Mouse (Mus musculus): ENCODE measurements around the gene Ptprs.
A peak's percentile ranks its signal among the peaks of the same experiment; 100 is the strongest.

The Ptprs gene

DNA sequence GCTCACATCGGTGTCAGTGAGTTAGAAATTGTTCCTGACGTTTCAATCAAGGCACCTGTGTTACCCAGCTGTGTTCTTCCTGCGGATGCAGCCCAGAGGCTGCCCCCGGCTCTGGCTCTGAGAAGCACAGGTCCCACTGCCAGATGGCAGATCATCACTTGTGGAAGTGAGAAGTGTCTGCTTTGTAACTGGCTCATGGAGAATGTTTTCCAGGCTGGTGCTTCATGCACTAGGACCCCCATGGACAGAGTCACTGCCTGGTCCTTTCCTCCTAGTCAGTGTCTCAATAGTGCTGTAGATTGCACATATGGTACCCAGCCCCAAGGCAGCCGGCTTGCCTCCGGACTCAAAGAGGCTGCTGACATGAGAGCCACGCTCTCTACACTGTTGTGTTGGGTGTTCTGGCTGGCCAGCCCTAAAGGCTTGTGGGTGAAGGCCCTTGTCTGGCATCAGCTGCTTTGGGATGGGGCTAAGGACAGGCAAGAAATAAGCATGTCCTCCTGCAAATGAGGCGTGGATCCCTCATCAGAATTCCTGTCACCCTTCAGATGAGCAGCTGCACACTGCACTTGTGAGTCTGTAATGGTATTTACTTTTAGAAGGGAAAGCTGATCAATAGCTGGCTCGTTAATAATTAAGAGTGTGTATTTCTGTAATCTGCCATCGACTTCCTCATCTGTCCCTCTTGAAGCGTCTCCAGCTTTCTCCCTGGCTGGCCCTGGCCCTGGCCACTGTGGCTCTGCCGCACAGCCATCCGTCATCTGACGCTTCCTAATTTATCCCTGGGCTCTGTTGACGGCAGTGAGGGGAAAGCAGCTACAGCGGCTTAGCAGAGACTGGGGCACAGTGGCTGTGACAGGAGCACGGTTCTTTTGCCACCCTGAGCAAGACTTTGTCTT lies 102.9 kb downstream of the Ptprs start:
- Histone ChIP-seq H3K4me3 (replicated peaks; ENCODE audit: low read length) (no peak overlapping the region), H3K27me3 (ENCODE audit: insufficient read depth, low read length) (no peaks in the 10 kb centered on the region), H3K4me1 (replicated peaks; ENCODE audit: low read depth, low read length) (peaks cover 12% of the 10 kb centered on the region), H3K36me3 (ENCODE audit: insufficient read depth, low read length) (peaks cover 100% of the 10 kb centered on the region), H3K9me3 (ENCODE audit: low read length) (no peaks in the 10 kb centered on the region)
- no peak for TF ChIP-seq CTCF (conservative IDR thresholded peaks at IDR 0.05; ENCODE audit: low read length)
- TF ChIP-seq POU5F1 (IDR thresholded peaks at IDR 0.05; ENCODE audit: borderline replicate concordance, low read length) = no peak
- TF ChIP-seq NANOG (IDR thresholded peaks at IDR 0.05; ENCODE audit: borderline replicate concordance, low read length) = no peak

GRCm38 (mm10) chr17:56372109-56372508 lies 104.2 kb downstream of the Ptprs start:
- Histone ChIP-seq H3K36me3 (ENCODE audit: insufficient read depth, low read length) (peaks cover 100% of the 10 kb centered on the region), H3K4me1 (replicated peaks; ENCODE audit: low read depth, low read length) (peaks cover 12% of the 10 kb centered on the region), H3K27me3 (ENCODE audit: insufficient read depth, low read length) (no peaks in the 10 kb centered on the region), H3K9me3 (ENCODE audit: low read length) (no peaks in the 10 kb centered on the region), H3K4me3 (replicated peaks; ENCODE audit: low read length) (no peak overlapping the region)
- no peak for TF ChIP-seq NANOG (IDR thresholded peaks at IDR 0.05; ENCODE audit: borderline replicate concordance, low read length)
- TF ChIP-seq CTCF (conservative IDR thresholded peaks at IDR 0.05; ENCODE audit: low read length) = 0 out of 2 replicates have a peak, but pooled peaks have one; percentile 13
- TF ChIP-seq POU5F1 (IDR thresholded peaks at IDR 0.05; ENCODE audit: borderline replicate concordance, low read length) = no peak

GRCm38 (mm10) chr17:56371029-56371660 lies 105.1 kb downstream of the Ptprs start:
- H3K9me3 ChIP-seq (ENCODE audit: low read length) = no peaks in the 10 kb centered on the region

GRCm38 (mm10) chr17:56370090-56370489 lies 106.2 kb downstream of the Ptprs start:
- H3K9me3 ChIP-seq (ENCODE audit: low read length) = no peaks in the 10 kb centered on the region
- no peak for TF ChIP-seq NANOG (IDR thresholded peaks at IDR 0.05; ENCODE audit: borderline replicate concordance, low read length)
- TF ChIP-seq POU5F1 (IDR thresholded peaks at IDR 0.05; ENCODE audit: borderline replicate concordance, low read length) = no peak
- no peak for TF ChIP-seq CTCF (conservative IDR thresholded peaks at IDR 0.05; ENCODE audit: low read length)
- peaks cover 12% of the 10 kb centered on the region for H3K4me1 ChIP-seq (replicated peaks; ENCODE audit: low read depth, low read length)
- peaks cover 99% of the 10 kb centered on the region for H3K36me3 ChIP-seq (ENCODE audit: insufficient read depth, low read length)
- no peak overlapping the region for H3K4me3 ChIP-seq (replicated peaks; ENCODE audit: low read length)
- H3K27me3 ChIP-seq (ENCODE audit: insufficient read depth, low read length) = no peaks in the 10 kb centered on the region

More at GRCm38 (mm10) chr17:56371029-56371660, 105.1 kb downstream of the Ptprs start:
- TF ChIP-seq POU5F1 (IDR thresholded peaks at IDR 0.05; ENCODE audit: borderline replicate concordance, low read length) (no peak), CTCF (conservative IDR thresholded peaks at IDR 0.05; ENCODE audit: low read length) (no peak), NANOG (IDR thresholded peaks at IDR 0.05; ENCODE audit: borderline replicate concordance, low read length) (no peak)
- Histone ChIP-seq H3K4me1 (replicated peaks; ENCODE audit: low read depth, low read length) (peaks cover 12% of the 10 kb centered on the region), H3K27me3 (ENCODE audit: insufficient read depth, low read length) (no peaks in the 10 kb centered on the region), H3K36me3 (ENCODE audit: insufficient read depth, low read length) (peaks cover 99% of the 10 kb centered on the region), H3K4me3 (replicated peaks; ENCODE audit: low read length) (no peak overlapping the region)

DNA sequence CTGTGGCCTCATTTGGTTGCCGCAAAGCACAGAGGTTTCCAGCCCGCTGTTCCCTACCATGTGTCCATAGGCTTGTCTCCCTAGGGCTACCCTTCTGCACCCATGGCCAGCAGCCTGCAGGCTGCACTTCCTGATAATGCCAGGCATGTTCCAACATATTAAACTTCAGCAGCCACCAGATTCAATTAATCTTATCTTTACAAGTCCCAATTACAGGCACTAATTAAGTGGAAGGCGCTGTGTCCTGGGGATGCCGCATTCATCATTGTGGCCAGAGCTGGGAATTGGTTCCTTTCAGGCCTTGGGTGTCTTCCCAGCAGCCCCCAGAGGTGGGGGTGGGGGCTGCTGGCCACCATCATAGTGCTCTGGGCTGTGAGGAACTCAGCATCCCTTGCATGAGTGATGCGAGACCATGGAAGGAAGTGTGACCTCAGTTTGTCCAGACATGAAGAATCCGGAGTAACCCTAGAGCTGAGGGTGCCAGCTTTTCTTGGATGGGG lies 107.9 kb downstream of the Ptprs start:
- Histone ChIP-seq H3K4me1 (replicated peaks; ENCODE audit: low read depth, low read length) (peaks cover 14% of the 10 kb centered on the region), H3K9me3 (ENCODE audit: low read length) (no peaks in the 10 kb centered on the region), H3K27me3 (ENCODE audit: insufficient read depth, low read length) (no peaks in the 10 kb centered on the region), H3K36me3 (ENCODE audit: insufficient read depth, low read length) (peaks cover 96% of the 10 kb centered on the region), H3K4me3 (replicated peaks; ENCODE audit: low read length) (no peak overlapping the region)
- TF ChIP-seq POU5F1 (IDR thresholded peaks at IDR 0.05; ENCODE audit: borderline replicate concordance, low read length) = no peak
- no peak for TF ChIP-seq NANOG (IDR thresholded peaks at IDR 0.05; ENCODE audit: borderline replicate concordance, low read length)
- TF ChIP-seq CTCF (conservative IDR thresholded peaks at IDR 0.05; ENCODE audit: low read length) = no peak

- no peak for TF ChIP-seq NANOG (IDR thresholded peaks at IDR 0.05; ENCODE audit: borderline replicate concordance, low read length)
- TF ChIP-seq CTCF (conservative IDR thresholded peaks at IDR 0.05; ENCODE audit: low read length) = no peak
- Histone ChIP-seq H3K9me3 (ENCODE audit: low read length) (no peaks in the 10 kb centered on the region), H3K4me3 (replicated peaks; ENCODE audit: low read length) (no peak overlapping the region), H3K4me1 (replicated peaks; ENCODE audit: low read depth, low read length) (peaks cover 29% of the 10 kb centered on the region), H3K27me3 (ENCODE audit: insufficient read depth, low read length) (no peaks in the 10 kb centered on the region), H3K36me3 (ENCODE audit: insufficient read depth, low read length) (peaks cover 95% of the 10 kb centered on the region)
These were observed 110.3 kb downstream of the Ptprs start for GRCm38 (mm10) chr17:56365791-56366673.
